Mouse (Mus musculus) ES-E14 (cell line): ENCODE data around the gene Hsph1. TPM values are rescaled to one million over a fixed set of nuclear protein-coding genes. Genes with fewer than 3 reads are reported as not detected.

Experiments used
- DNase-seq: peaks from one replicate; pipeline ENCODE4 v3.0.0-alpha.2; 2013; ENCODE audit warnings: low read depth, low spot score
- H3K27ac ChIP-seq: 2 replicates; pipeline ENCODE4 v1.5.1; 2012; ENCODE audit warnings: low read depth, mild to moderate bottlenecking, low read length, moderate library complexity, mixed read lengths; ENCODE audit not compliant: poor library complexity, insufficient read depth, severe bottlenecking
- H3K36me3 ChIP-seq: 2 replicates; pipeline ENCODE4 v1.6.1; 2012; ENCODE audit warnings: mild to moderate bottlenecking, low read length, moderate library complexity, mixed read lengths; ENCODE audit not compliant: control insufficient read depth, poor library complexity, insufficient read depth, severe bottlenecking
- H3K4me1 ChIP-seq, 2 experiments: fragments of 150-350 bp in 1 of 2; sonication (generic) in 1 of 2; 2 replicates each; pipeline ENCODE4 v1.6.1; 2012; ENCODE audit warnings: low read length in 2 of 2, mild to moderate bottlenecking in 1 of 2, mixed read lengths in 1 of 2; ENCODE audit not compliant: control insufficient read depth in 2 of 2, insufficient read depth in 2 of 2, poor library complexity in 1 of 2
- H3K4me3 ChIP-seq, 2 experiments: fragments of 150-350 bp in 1 of 2; sonication (generic) in 1 of 2; 2 replicates each; pipeline ENCODE4 v1.5.1; 2012; ENCODE audit warnings: low read length in 2 of 2, low read depth in 1 of 2, mild to moderate bottlenecking in 1 of 2, mixed read lengths in 1 of 2; ENCODE audit not compliant: insufficient read depth in 1 of 2, poor library complexity in 1 of 2, severe bottlenecking in 1 of 2
- H3K9ac ChIP-seq: 2 replicates; pipeline ENCODE4 v1.6.1; 2012; ENCODE audit warnings: low read depth, mild to moderate bottlenecking, low read length, mixed read lengths; ENCODE audit not compliant: poor library complexity, insufficient read depth, severe bottlenecking
- H3K9me3 ChIP-seq: fragments of 150-350 bp; sonication (generic); 2 replicates; pipeline ENCODE4 v1.6.1; 2012; ENCODE audit warnings: low read depth, mild to moderate bottlenecking, low read length; ENCODE audit not compliant: control insufficient read depth, insufficient read depth
- CHD2 ChIP-seq: IDR thresholded peaks from 2 replicates; pipeline ENCODE4 v1.6.1; 2014; ENCODE audit warnings: mild to moderate bottlenecking, low read depth, low read length, inconsistent platforms
- HCFC1 ChIP-seq: IDR thresholded peaks from 2 replicates; pipeline ENCODE4 v1.6.1; 2012; ENCODE audit warnings: low read length, inconsistent platforms, borderline replicate concordance; ENCODE audit not compliant: insufficient read depth
- MAFK ChIP-seq: IDR thresholded peaks from 2 replicates; pipeline ENCODE4 v1.6.1; 2014; ENCODE audit warnings: mild to moderate bottlenecking, low read depth, low read length, inconsistent platforms; ENCODE audit not compliant: insufficient read depth
- ZC3H11A ChIP-seq: IDR thresholded peaks from 2 replicates; pipeline ENCODE4 v1.6.1; 2012; ENCODE audit warnings: low read depth, mild to moderate bottlenecking, inconsistent platforms, low read length, borderline replicate concordance
- ZNF384 ChIP-seq: IDR thresholded peaks from 2 replicates; pipeline ENCODE4 v1.6.1; 2012; ENCODE audit warnings: low read depth, low read length, inconsistent platforms
- in situ Hi-C, 2 experiments: fragments of 600-800 bp; cut with MboI; formaldehyde crosslinking; loops; one replicate each; pipeline ENCODE4 v1.15.1; 2025; ENCODE audit warnings: low sequenced_read_pairs in 2 of 2, inconsistent platforms in 1 of 2; ENCODE audit not compliant: unreplicated experiment in 2 of 2
- total RNA-seq: library from RNA; depleted of rRNA; stranded (reverse); fragments of 300-350 nt; gene quantifications from 2 replicates; pipeline ENCODE4 v1.2.3, GENCODE M21; 2012; rRNA removed

Gene Hsph1
- total RNA-seq, 1 experiment = 98.3 TPM

GRCm38 (mm10) chr5:149566957-149567356 lies 69.2 kb downstream of the Hsph1 start:
- peaks cover 0 to 6% of the 10 kb centered on the region in 2 experiments; a peak in 1 of 4 replicates for H3K4me1 ChIP-seq
- H3K36me3 ChIP-seq = no peaks in the 10 kb centered on the region
- H3K4me3 ChIP-seq = no peak overlapping the region
- no peak overlapping the region for H3K9ac ChIP-seq
- in situ Hi-C loops = loop anchor here in 1 of 2 experiments (25.0 kb wide), 1 partner anchor 95 kb away; no protein-coding TSS in a partner anchor
- no peak overlapping the region for H3K27ac ChIP-seq
- TF ChIP-seq MAFK = no peak
- no peak for TF ChIP-seq ZNF384
- TF ChIP-seq CHD2 = no peak
- TF ChIP-seq ZC3H11A = no peak
- TF ChIP-seq HCFC1 = no peak
- H3K9me3 ChIP-seq = no peaks in the 10 kb centered on the region
- DNase-seq = no peak

DNA sequence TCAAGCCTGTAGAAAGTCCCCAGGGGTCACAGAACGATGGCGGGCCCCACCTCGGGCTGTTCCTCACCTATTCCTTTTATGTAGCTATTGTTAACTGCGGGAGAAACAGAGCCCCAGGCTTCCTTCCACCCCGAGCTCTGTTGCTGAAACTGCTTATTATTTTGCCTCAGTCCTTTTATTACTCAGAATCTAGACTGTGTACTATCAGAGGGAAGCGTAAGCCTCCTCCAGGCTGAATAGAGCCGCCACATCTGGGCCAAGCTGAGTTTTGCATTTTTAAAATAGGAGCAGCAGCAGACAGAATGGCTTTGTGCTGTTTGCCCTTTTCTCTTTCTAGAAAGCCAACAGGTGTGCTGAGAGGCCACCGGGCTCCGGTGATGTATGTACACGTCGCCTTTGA lies 70.2 kb downstream of the Hsph1 start:
- no peak for TF ChIP-seq CHD2
- TF ChIP-seq ZNF384 = no peak
- no peak for TF ChIP-seq MAFK
- TF ChIP-seq HCFC1 = no peak
- TF ChIP-seq ZC3H11A = no peak
- no peak overlapping the region for H3K9ac ChIP-seq
- H3K27ac ChIP-seq = no peak overlapping the region
- no peak overlapping the region for H3K4me3 ChIP-seq
- H3K36me3 ChIP-seq = no peaks in the 10 kb centered on the region
- no peaks in the 10 kb centered on the region for H3K9me3 ChIP-seq
- in situ Hi-C loops = loop anchor here in 1 of 2 experiments (25.0 kb wide), 1 partner anchor 96 kb away; no protein-coding TSS in a partner anchor
- H3K4me1 ChIP-seq = peaks cover 0 to 7% of the 10 kb centered on the region in 2 experiments; a peak in 1 of 4 replicates
- DNase-seq = no peak

Other genes starting within 250 kb of the Hsph1 start
- not detected in 2 replicates for gene Medag, start 224.6 kb downstream of the Hsph1 start, total RNA-seq
- gene Tex26, start 196.7 kb downstream of the Hsph1 start, total RNA-seq = 0.32 and 0.71 TPM in 2 replicates
- gene Wdr95, start 107.7 kb downstream of the Hsph1 start, total RNA-seq = 1.1 and 1.5 TPM in 2 replicates
- 6.0 and 7.2 TPM in 2 replicates for gene B3glct, start 41.9 kb upstream of the Hsph1 start, total RNA-seq